Mouse (Mus musculus): Measurements from ENCODE around the gene Bloc1s3. TPM values are rescaled to one million over a fixed set of nuclear protein-coding genes. Genes with fewer than 3 reads are reported as not detected.
"Not testable (repeated sequence)": the region's sequence is repeated elsewhere in the genome, so short reads cannot be mapped to it uniquely, and the experiment has no call there.

The Bloc1s3 gene
- polyA plus RNA-seq, 1 experiment from 2014 or later, result 3.2 TPM

DNA sequence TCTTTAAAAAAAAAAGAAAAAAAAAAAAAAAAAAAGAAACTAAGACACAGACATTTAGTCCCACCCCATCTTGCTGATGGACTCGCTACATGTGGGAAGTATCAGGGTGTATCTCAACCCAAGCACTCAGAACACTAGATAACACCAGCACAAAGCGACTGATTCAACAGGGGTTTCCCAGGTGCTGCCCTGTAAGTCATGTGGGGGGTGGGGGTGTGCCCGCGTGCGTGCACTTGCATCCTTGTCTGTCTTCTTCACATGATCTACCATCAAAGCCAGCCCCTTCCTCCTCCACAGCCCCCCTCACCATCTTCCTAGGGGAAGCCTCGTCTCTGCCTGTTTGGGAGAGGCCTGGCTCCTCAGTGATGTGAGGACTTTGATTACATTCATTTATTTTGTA, 4.2 kb upstream of the Bloc1s3 start:
- DNase-seq (ENCODE audit: low spot score) (no peak), ATAC-seq (ENCODE audit: low FRiP score, low TSS enrichment) (no peak)
- Histone ChIP-seq H3K27ac (replicated peaks) (no peak overlapping the region), H3K4me1 (replicated peaks; ENCODE audit: control insufficient read depth, insufficient read depth) (no peaks in the 10 kb centered on the region; the same call in 1 of the 2 replicates), H3K36me3 (ENCODE audit: control insufficient read depth, insufficient read depth, low read length) (no peaks in the 10 kb centered on the region), H3K9me3 (ENCODE audit: control insufficient read depth, low read length) (no peaks in the 10 kb centered on the region), H3K4me2 (replicated peaks; ENCODE audit: low read depth) (no peak overlapping the region), H3K4me3 (ENCODE audit: low read depth, low read length) (no peak overlapping the region), H3K27me3 (ENCODE audit: control insufficient read depth, insufficient read depth, low read length) (no peaks in the 10 kb centered on the region), H3K9ac (ENCODE audit: low read length) (no peak overlapping the region)
- 68% methylated on average over 6 of the region's 6 CpGs for WGBS
- TF ChIP-seq EP300 (optimal IDR thresholded peaks at IDR 0.05), result no peak
- no peak for TF ChIP-seq CTCF (IDR thresholded peaks at IDR 0.05; ENCODE audit: low read depth)

DNA sequence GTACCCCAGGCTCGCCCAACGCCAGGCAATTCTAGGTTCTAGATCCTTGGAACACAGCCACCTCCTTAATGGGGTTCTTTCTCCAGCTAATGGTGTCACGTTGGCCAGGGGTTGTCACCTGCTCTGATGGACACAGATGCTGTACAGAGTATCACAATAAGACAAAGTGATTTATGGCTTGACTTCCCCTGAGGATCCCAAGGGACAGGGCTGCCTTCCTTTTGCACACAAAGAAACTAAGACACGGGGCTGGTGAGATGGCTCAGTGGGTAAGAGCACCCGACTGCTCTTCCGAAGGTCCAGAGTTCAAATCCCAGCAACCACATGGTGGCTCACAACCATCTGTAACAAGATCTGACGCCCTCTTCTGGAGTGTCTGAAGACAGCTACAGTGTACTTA, 3.8 kb upstream of the Bloc1s3 start:
- H3K4me2 ChIP-seq (replicated peaks; ENCODE audit: low read depth); H3K36me3 ChIP-seq (ENCODE audit: control insufficient read depth, insufficient read depth, low read length); H3K9me3 ChIP-seq (ENCODE audit: control insufficient read depth, low read length); H3K27ac ChIP-seq (replicated peaks); ATAC-seq (ENCODE audit: low FRiP score, low TSS enrichment); H3K27me3 ChIP-seq (ENCODE audit: control insufficient read depth, insufficient read depth, low read length); H3K9ac ChIP-seq (ENCODE audit: low read length); DNase-seq (ENCODE audit: low spot score); H3K4me3 ChIP-seq (ENCODE audit: low read depth, low read length); H3K4me1 ChIP-seq (replicated peaks; ENCODE audit: control insufficient read depth, insufficient read depth): not testable (repeated sequence)
- 86% methylated on average over 6 of the region's 7 CpGs for WGBS

DNA sequence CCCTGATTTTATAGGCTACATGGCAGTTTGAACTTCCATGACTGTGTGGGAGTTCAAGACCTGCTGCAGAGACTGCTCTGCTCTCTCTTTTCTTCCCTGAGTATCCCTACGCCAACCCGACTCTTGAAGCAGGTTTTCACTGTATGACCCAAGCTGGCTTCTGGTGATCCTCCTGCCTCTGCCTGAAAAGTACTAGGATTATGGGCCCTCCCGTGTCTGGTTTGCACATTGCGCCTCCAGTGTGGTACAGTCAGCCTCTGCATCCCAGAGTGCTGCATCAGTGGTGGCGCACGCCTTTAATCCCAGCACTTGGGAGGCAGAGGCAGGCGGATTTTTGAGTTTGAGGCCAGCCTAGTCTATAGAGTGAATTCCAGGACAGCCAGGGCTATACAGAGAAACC, 1.6 kb upstream of the Bloc1s3 start:
- Histone ChIP-seq H3K4me3 (ENCODE audit: low read depth, low read length) (no peak overlapping the region), H3K27ac (replicated peaks) (no peak overlapping the region), H3K36me3 (ENCODE audit: control insufficient read depth, insufficient read depth, low read length) (no peaks in the 10 kb centered on the region), H3K9ac (ENCODE audit: low read length) (no peak overlapping the region), H3K4me1 (replicated peaks; ENCODE audit: control insufficient read depth, insufficient read depth) (peaks cover 5% of the 10 kb centered on the region; the same call in 1 of the 2 replicates), H3K4me2 (replicated peaks; ENCODE audit: low read depth) (no peak overlapping the region), H3K9me3 (ENCODE audit: control insufficient read depth, low read length) (no peaks in the 10 kb centered on the region), H3K27me3 (ENCODE audit: control insufficient read depth, insufficient read depth, low read length) (no peaks in the 10 kb centered on the region)
- no peak for ATAC-seq (ENCODE audit: low FRiP score, low TSS enrichment)
- WGBS, result 90% methylated on average over 7 of the region's 7 CpGs
- no peak for DNase-seq (ENCODE audit: low spot score)
- no peak for TF ChIP-seq EP300 (optimal IDR thresholded peaks at IDR 0.05)
- no peak for TF ChIP-seq CTCF (IDR thresholded peaks at IDR 0.05; ENCODE audit: low read depth)

DNA sequence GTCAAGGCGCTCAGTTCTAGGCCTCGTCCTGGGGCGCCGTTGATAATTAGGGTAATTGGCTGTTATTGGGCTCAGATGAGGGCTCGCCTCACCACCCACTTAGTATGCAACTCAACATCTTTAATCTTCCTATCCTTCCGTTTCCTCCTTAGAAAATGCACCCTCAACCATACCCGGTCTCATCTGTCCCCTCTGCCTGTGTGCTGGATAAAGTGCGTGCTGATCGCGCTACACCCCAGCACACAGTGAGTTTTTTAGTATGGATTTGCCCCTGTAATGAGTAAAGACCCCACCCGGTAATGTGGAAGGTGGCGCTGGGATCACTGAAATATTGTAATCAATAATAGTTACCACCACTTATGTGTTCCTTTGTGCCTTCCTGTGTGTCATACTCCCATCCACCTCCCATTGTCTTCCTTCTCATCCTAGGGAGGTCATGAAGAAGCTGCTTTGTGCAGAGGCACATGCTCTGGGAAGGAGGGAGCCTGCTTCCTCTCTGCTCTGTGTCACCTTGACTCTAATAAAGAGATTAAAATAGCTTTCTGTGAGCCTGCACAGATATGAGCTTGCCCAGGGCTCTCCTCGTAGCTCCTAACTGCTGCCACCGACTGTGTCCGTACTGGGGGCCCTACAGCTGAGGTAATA, 879 bp upstream of the Bloc1s3 start:
- 5% methylated on average over 15 of the region's 15 CpGs for WGBS
- H3K4me2 ChIP-seq (replicated peaks; ENCODE audit: low read depth), result peak overlapping the region; percentile 80
- no peaks in the 10 kb centered on the region for H3K9me3 ChIP-seq (ENCODE audit: control insufficient read depth, low read length)
- no peak for ATAC-seq (ENCODE audit: low FRiP score, low TSS enrichment)
- H3K27me3 ChIP-seq (ENCODE audit: control insufficient read depth, insufficient read depth, low read length), result no peaks in the 10 kb centered on the region
- peak overlapping the region; percentile 70 for H3K4me3 ChIP-seq (ENCODE audit: low read depth, low read length)
- no peak for TF ChIP-seq CTCF (IDR thresholded peaks at IDR 0.05; ENCODE audit: low read depth)
- no peak for TF ChIP-seq EP300 (optimal IDR thresholded peaks at IDR 0.05)
- H3K4me1 ChIP-seq (replicated peaks; ENCODE audit: control insufficient read depth, insufficient read depth), result peaks cover 5% of the 10 kb centered on the region; the same call in 1 of the 2 replicates
- no peaks in the 10 kb centered on the region for H3K36me3 ChIP-seq (ENCODE audit: control insufficient read depth, insufficient read depth, low read length)
- peak overlapping the region; percentile 70 for H3K27ac ChIP-seq (replicated peaks)
- peak overlapping the region; percentile 74 for H3K9ac ChIP-seq (ENCODE audit: low read length)
- no peak for DNase-seq (ENCODE audit: low spot score)

DNA sequence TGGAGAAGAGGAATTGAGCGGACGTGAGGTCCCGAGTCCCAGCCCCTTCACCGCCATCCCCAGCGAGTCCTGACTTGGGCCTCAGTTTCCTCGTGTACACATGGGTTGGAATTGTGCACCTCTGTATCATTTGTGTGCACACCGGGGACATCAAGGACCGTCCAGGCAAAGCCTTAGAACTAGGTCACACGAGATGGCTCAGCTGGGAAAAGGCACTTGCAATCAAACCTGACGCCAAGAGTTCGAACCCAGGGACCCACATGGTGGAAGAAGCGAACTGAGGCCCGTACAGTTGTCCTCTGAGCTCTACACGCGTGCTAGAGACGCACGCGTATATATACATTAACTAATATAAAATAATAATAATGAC, 570 bp downstream of the Bloc1s3 start:
- Histone ChIP-seq H3K36me3 (ENCODE audit: control insufficient read depth, insufficient read depth, low read length) (no peaks in the 10 kb centered on the region), H3K9me3 (ENCODE audit: control insufficient read depth, low read length) (no peaks in the 10 kb centered on the region), H3K4me1 (replicated peaks; ENCODE audit: control insufficient read depth, insufficient read depth) (peaks cover 5% of the 10 kb centered on the region; the same call in 1 of the 2 replicates), H3K4me2 (replicated peaks; ENCODE audit: low read depth) (peak overlapping the region; percentile 80), H3K27ac (replicated peaks) (no peak overlapping the region; the same call in 1 of the 2 replicates), H3K4me3 (ENCODE audit: low read depth, low read length) (peak overlapping the region; percentile 70), H3K27me3 (ENCODE audit: control insufficient read depth, insufficient read depth, low read length) (no peaks in the 10 kb centered on the region), H3K9ac (ENCODE audit: low read length) (peak overlapping the region; percentile 74)
- TF ChIP-seq EP300 (optimal IDR thresholded peaks at IDR 0.05) (no peak), CTCF (IDR thresholded peaks at IDR 0.05; ENCODE audit: low read depth) (no peak)
- DNase-seq (ENCODE audit: low spot score) (no peak), ATAC-seq (ENCODE audit: low FRiP score, low TSS enrichment) (no peak)
- WGBS, result 6% methylated on average over 18 of the region's 18 CpGs

DNA sequence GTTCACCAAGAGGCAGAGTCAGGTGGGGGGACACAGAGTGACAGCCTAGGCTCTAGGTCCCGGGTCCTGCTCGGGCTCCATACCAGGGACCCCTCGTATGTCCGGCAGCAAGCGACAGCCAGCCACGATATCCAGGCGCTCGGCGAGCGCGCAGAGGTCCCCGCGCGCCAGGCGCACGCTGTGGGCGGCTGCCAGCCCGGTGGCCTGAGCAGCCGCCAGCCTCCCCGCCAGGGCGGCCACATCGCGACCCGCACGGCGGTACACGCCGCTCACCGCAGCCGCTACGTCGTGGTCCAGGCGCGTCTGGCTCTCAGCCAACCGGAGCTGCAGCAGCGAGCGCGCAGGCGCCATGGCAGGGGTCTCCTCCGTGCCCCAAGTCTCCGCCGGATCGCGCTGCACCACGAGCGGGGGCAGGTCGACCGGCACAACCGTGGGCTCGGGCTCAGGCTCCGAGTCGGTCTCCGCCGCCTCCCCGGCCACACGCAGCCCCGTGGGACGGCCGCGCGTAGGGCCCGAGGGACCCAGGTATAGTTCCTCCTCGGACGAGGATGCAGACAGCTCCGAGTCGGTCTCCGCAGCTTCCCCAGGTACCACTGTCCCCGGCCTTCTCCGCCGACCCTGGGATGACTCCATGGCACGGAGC, 1.1 kb downstream of the Bloc1s3 start:
- peak overlapping the region; percentile 70 for H3K4me3 ChIP-seq (ENCODE audit: low read depth, low read length)
- no peak overlapping the region for H3K27ac ChIP-seq (replicated peaks)
- H3K9ac ChIP-seq (ENCODE audit: low read length), result peak overlapping the region; percentile 74
- peaks cover 5% of the 10 kb centered on the region; the same call in 1 of the 2 replicates for H3K4me1 ChIP-seq (replicated peaks; ENCODE audit: control insufficient read depth, insufficient read depth)
- no peaks in the 10 kb centered on the region for H3K36me3 ChIP-seq (ENCODE audit: control insufficient read depth, insufficient read depth, low read length)
- H3K9me3 ChIP-seq (ENCODE audit: control insufficient read depth, low read length), result no peaks in the 10 kb centered on the region
- ATAC-seq (ENCODE audit: low FRiP score, low TSS enrichment) (no peak), DNase-seq (ENCODE audit: low spot score) (no peak)
- peak overlapping the region; percentile 80 for H3K4me2 ChIP-seq (replicated peaks; ENCODE audit: low read depth)
- TF ChIP-seq CTCF (IDR thresholded peaks at IDR 0.05; ENCODE audit: low read depth), result no peak
- no peak for TF ChIP-seq EP300 (optimal IDR thresholded peaks at IDR 0.05)
- H3K27me3 ChIP-seq (ENCODE audit: control insufficient read depth, insufficient read depth, low read length), result no peaks in the 10 kb centered on the region
- WGBS, result 4% methylated on average over 63 of the region's 71 CpGs

Data from stomach, postnatal 0 days (tissue).